Mouse (Mus musculus): ENCODE measurements at regions not wholly inside any gene's neighbourhood (a gene's known extent, or its start where the extent isn't known, plus 50 kb on each side); places are given as distances from the start of the nearest gene placed in this dataset.

DNA sequence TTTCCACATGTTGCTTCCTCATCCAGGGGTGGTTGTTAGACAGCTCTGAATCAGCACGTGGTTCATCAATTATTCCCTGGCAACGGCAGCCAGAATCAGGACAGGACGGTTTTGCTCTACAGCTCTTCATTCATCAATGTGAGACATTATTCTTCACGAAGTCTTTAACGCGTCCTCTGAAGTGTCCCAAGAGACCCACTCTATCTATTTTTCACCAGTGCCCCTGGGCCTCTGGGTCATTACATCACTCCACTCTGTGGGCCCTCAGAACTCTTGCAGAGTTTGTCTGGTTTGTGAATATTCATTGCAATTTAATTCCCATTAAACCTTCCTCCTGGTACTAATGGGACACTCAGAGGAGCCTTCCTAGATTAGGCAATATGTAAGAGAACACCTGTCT, 206.2 kb upstream of the Daam1 start:
- H3K4me3 ChIP-seq (ENCODE audit: low read depth, low read length): no peak overlapping the region
- TF ChIP-seq GATA1 (IDR thresholded peaks at IDR 0.05; ENCODE audit: borderline replicate concordance, low read length) (no peak), TAL1 (conservative IDR thresholded peaks at IDR 0.05; ENCODE audit: low read depth, low read length) (no peak), CTCF (IDR thresholded peaks at IDR 0.05; ENCODE audit: low read depth, low read length) (no peak), POLR2AphosphoS5 (IDR thresholded peaks at IDR 0.05; ENCODE audit: insufficient replicate concordance, low read depth, low read length) (no peak), GATA2 (IDR thresholded peaks at IDR 0.05; ENCODE audit: borderline replicate concordance, low read depth, low read length) (no peak)
- H3K9me3 ChIP-seq (replicated peaks): no peaks in the 10 kb centered on the region
- ATAC-seq (ENCODE audit: extremely low read depth, insufficient number of reproducible peaks, low FRiP score, poor library complexity, severe bottlenecking) (no peak), DNase-seq (ENCODE audit: low spot score) (no peak)
- H3K27me3 ChIP-seq (ENCODE audit: insufficient read depth, low read length): peaks cover 2% of the 10 kb centered on the region; the same call in 1 of the 2 replicates
- H3K36me3 ChIP-seq (replicated peaks): no peaks in the 10 kb centered on the region
- no peaks in the 10 kb centered on the region for H3K4me1 ChIP-seq (ENCODE audit: insufficient read depth, low read depth, low read length)

DNA sequence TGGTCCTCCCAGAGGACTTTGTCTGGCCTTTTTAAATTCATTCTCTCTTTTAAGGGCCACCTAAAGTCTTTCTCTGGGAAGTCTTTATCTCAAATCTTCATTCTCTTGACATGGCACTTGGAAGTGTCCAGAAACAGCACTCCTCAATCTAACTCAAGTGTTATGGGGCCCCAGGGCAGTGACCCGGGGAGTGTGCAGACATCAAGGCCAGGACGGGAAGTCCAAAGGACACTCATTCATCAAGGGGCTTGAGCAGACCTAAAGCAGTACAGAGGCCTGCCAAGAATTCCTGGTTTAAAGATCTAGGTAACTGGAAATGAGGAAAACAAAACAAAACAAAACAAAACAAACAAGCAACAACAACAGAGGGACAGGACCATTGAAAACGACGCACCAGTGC, 205.8 kb upstream of the Daam1 start:
- TF ChIP-seq GATA2 (IDR thresholded peaks at IDR 0.05; ENCODE audit: borderline replicate concordance, low read depth, low read length): no peak
- TF ChIP-seq CTCF (IDR thresholded peaks at IDR 0.05; ENCODE audit: low read depth, low read length): no peak
- no peak for TF ChIP-seq TAL1 (conservative IDR thresholded peaks at IDR 0.05; ENCODE audit: low read depth, low read length)
- TF ChIP-seq POLR2AphosphoS5 (IDR thresholded peaks at IDR 0.05; ENCODE audit: insufficient replicate concordance, low read depth, low read length): no peak
- TF ChIP-seq GATA1 (IDR thresholded peaks at IDR 0.05; ENCODE audit: borderline replicate concordance, low read length): no peak
- Histone ChIP-seq H3K9me3 (replicated peaks) (no peaks in the 10 kb centered on the region), H3K4me3 (ENCODE audit: low read depth, low read length) (no peak overlapping the region), H3K36me3 (replicated peaks) (no peaks in the 10 kb centered on the region), H3K27me3 (ENCODE audit: insufficient read depth, low read length) (peaks cover 2% of the 10 kb centered on the region; the same call in 1 of the 2 replicates), H3K4me1 (ENCODE audit: insufficient read depth, low read depth, low read length) (no peaks in the 10 kb centered on the region)
- DNase-seq (ENCODE audit: low spot score): no peak
- no peak for ATAC-seq (ENCODE audit: extremely low read depth, insufficient number of reproducible peaks, low FRiP score, poor library complexity, severe bottlenecking)

DNA sequence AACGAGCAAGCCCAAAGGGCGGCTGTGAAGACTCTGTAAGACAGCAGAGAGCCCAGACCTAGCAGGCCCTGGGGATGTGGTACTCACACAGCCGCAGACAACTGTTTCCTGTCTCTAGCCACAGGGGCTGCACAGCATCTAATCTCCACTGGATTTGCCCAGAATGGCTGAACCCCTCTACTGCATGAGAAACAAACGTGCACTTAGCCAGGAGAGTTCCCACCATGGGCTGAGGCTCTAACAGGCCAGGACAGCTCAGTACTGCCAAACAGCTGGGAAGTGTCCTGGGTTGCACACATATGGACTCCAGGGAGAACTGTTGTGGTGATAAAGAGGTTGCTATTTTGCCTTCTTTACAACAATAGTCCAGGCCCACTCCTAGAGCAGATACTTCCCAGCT, 204.1 kb upstream of the Daam1 start:
- no peak for TF ChIP-seq CTCF (IDR thresholded peaks at IDR 0.05; ENCODE audit: low read depth, low read length)
- TF ChIP-seq TAL1 (conservative IDR thresholded peaks at IDR 0.05; ENCODE audit: low read depth, low read length): no peak
- TF ChIP-seq GATA2 (IDR thresholded peaks at IDR 0.05; ENCODE audit: borderline replicate concordance, low read depth, low read length): no peak
- no peak for TF ChIP-seq POLR2AphosphoS5 (IDR thresholded peaks at IDR 0.05; ENCODE audit: insufficient replicate concordance, low read depth, low read length)
- TF ChIP-seq GATA1 (IDR thresholded peaks at IDR 0.05; ENCODE audit: borderline replicate concordance, low read length): no peak
- ATAC-seq (ENCODE audit: extremely low read depth, insufficient number of reproducible peaks, low FRiP score, poor library complexity, severe bottlenecking) (no peak), DNase-seq (ENCODE audit: low spot score) (no peak)
- H3K4me1 ChIP-seq (ENCODE audit: insufficient read depth, low read depth, low read length): no peaks in the 10 kb centered on the region
- H3K36me3 ChIP-seq (replicated peaks): no peaks in the 10 kb centered on the region
- H3K27me3 ChIP-seq (ENCODE audit: insufficient read depth, low read length): peaks cover 2% of the 10 kb centered on the region; the same call in 1 of the 2 replicates
- no peak overlapping the region for H3K4me3 ChIP-seq (ENCODE audit: low read depth, low read length)
- H3K9me3 ChIP-seq (replicated peaks): no peaks in the 10 kb centered on the region

DNA sequence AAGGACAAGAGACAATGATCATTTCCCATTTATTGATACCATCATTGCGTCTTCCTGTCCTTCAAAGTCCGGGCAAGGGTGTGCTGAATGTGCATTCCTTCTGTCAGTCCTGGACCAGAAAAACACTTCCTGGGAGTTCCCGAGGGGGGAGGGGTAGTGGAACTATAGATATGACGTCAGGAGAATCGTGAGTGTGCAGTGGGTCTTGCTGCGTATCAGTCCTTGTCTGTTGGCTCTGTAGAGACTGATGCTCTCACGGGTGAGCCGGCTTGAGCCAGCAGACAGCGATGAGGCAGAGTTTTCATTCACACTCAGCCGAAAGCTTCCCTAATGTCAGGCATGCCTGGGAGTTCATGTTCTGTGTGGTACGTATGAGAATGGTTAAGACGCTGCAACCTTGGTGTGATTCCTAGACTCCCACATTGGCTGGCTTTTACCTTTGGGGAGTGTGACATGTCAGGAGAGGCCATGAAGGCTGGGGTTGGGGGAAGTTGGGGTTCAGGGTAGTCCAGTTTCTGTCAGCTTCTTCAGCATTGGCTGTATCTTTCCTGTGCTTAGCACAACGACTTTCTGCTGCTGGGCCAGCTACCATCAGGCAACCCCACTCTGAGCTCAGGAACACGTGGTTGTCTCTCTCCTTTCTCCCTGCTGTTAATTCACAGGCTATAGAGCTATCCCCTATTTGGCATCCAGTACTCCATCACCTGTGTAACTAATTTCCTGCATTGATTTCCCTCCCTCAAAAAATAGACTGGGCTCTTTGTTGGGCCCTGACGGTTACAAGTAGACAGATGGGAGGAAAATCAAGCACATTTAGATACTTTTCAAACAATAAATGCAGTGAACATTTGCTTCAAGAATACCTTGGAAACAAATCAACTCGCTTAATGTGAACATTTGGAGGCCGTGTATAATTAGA, 203.2 kb upstream of the Daam1 start:
- Histone ChIP-seq H3K4me3 (ENCODE audit: low read depth, low read length) (no peak overlapping the region), H3K4me1 (ENCODE audit: insufficient read depth, low read depth, low read length) (no peaks in the 10 kb centered on the region), H3K9me3 (replicated peaks) (no peaks in the 10 kb centered on the region), H3K36me3 (replicated peaks) (no peaks in the 10 kb centered on the region), H3K27me3 (ENCODE audit: insufficient read depth, low read length) (peaks cover 2% of the 10 kb centered on the region; the same call in 1 of the 2 replicates)
- ATAC-seq (ENCODE audit: extremely low read depth, insufficient number of reproducible peaks, low FRiP score, poor library complexity, severe bottlenecking) (no peak), DNase-seq (ENCODE audit: low spot score) (no peak)
- no peak for TF ChIP-seq GATA2 (IDR thresholded peaks at IDR 0.05; ENCODE audit: borderline replicate concordance, low read depth, low read length)
- no peak for TF ChIP-seq CTCF (IDR thresholded peaks at IDR 0.05; ENCODE audit: low read depth, low read length)
- TF ChIP-seq GATA1 (IDR thresholded peaks at IDR 0.05; ENCODE audit: borderline replicate concordance, low read length): no peak
- TF ChIP-seq POLR2AphosphoS5 (IDR thresholded peaks at IDR 0.05; ENCODE audit: insufficient replicate concordance, low read depth, low read length): no peak
- no peak for TF ChIP-seq TAL1 (conservative IDR thresholded peaks at IDR 0.05; ENCODE audit: low read depth, low read length)

DNA sequence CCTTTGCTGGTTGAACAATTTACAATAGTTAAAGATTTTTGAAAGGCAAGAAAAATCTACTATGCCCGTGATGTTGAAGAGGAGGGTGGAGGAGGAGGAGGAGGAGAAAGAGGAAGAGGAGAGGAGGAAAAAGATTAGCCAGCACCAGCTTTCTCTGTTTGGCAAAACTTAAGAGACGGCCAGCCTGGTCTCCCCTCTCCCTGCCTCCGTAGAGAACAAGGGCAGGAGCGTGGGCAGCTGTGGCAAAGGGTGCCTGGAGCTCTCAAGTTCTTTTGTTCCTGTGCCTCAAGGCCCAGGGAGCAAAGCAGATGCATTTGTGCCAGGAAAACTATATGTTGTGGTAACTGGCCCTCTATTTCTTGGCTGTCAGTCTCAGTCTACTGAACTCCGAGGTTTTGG, 202.5 kb upstream of the Daam1 start:
- ATAC-seq (ENCODE audit: extremely low read depth, insufficient number of reproducible peaks, low FRiP score, poor library complexity, severe bottlenecking) (no peak), DNase-seq (ENCODE audit: low spot score) (no peak)
- H3K36me3 ChIP-seq (replicated peaks): no peaks in the 10 kb centered on the region
- H3K9me3 ChIP-seq (replicated peaks): no peaks in the 10 kb centered on the region
- no peak overlapping the region for H3K4me3 ChIP-seq (ENCODE audit: low read depth, low read length)
- TF ChIP-seq GATA2 (IDR thresholded peaks at IDR 0.05; ENCODE audit: borderline replicate concordance, low read depth, low read length): no peak
- no peak for TF ChIP-seq CTCF (IDR thresholded peaks at IDR 0.05; ENCODE audit: low read depth, low read length)
- no peak for TF ChIP-seq GATA1 (IDR thresholded peaks at IDR 0.05; ENCODE audit: borderline replicate concordance, low read length)
- no peak for TF ChIP-seq POLR2AphosphoS5 (IDR thresholded peaks at IDR 0.05; ENCODE audit: insufficient replicate concordance, low read depth, low read length)
- no peak for TF ChIP-seq TAL1 (conservative IDR thresholded peaks at IDR 0.05; ENCODE audit: low read depth, low read length)
- peaks cover 2% of the 10 kb centered on the region; the same call in 1 of the 2 replicates for H3K27me3 ChIP-seq (ENCODE audit: insufficient read depth, low read length)
- H3K4me1 ChIP-seq (ENCODE audit: insufficient read depth, low read depth, low read length): no peaks in the 10 kb centered on the region

DNA sequence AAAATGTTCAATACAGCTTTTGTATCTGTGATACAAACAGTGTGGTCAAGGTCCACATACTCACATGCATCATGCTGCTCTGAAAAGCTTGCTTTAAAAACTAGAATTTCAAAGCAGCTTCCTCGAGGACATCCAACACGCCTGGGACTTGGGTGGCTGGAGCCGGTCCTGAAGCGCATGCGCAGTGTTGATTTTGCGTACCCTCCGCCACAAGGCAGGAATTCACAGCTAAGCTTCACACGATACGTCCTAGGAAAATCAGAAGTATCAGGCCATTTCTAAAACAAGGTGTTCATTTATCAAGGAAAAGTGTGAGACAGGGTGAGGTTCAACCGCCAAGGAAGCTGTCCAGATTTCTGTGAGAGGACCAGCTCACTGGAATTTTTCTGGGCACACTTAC, 202.1 kb upstream of the Daam1 start:
- Histone ChIP-seq H3K9me3 (replicated peaks) (no peaks in the 10 kb centered on the region), H3K4me1 (ENCODE audit: insufficient read depth, low read depth, low read length) (no peaks in the 10 kb centered on the region), H3K27me3 (ENCODE audit: insufficient read depth, low read length) (peaks cover 2% of the 10 kb centered on the region; the same call in 1 of the 2 replicates), H3K36me3 (replicated peaks) (no peaks in the 10 kb centered on the region), H3K4me3 (ENCODE audit: low read depth, low read length) (no peak overlapping the region)
- ATAC-seq (ENCODE audit: extremely low read depth, insufficient number of reproducible peaks, low FRiP score, poor library complexity, severe bottlenecking) (no peak), DNase-seq (ENCODE audit: low spot score) (no peak)
- no peak for TF ChIP-seq GATA1 (IDR thresholded peaks at IDR 0.05; ENCODE audit: borderline replicate concordance, low read length)
- TF ChIP-seq POLR2AphosphoS5 (IDR thresholded peaks at IDR 0.05; ENCODE audit: insufficient replicate concordance, low read depth, low read length): no peak
- TF ChIP-seq CTCF (IDR thresholded peaks at IDR 0.05; ENCODE audit: low read depth, low read length): no peak
- no peak for TF ChIP-seq GATA2 (IDR thresholded peaks at IDR 0.05; ENCODE audit: borderline replicate concordance, low read depth, low read length)
- TF ChIP-seq TAL1 (conservative IDR thresholded peaks at IDR 0.05; ENCODE audit: low read depth, low read length): no peak
